Mouse (Mus musculus): Measurements from ENCODE around the gene Cd82. TPM values are rescaled to one million over a fixed set of nuclear protein-coding genes. Genes with fewer than 3 reads are reported as not detected.
A peak's percentile ranks its signal among the peaks of the same experiment; 100 is the strongest.

The Cd82 gene
- polyA plus RNA-seq, 1 experiment from 2014 or later: 23.9 TPM

- H3K4me3 ChIP-seq: no peak overlapping the region
- no peaks in the 10 kb centered on the region for H3K36me3 ChIP-seq
- H3K4me1 ChIP-seq (replicated peaks): peaks cover 28% of the 10 kb centered on the region
- no peaks in the 10 kb centered on the region for H3K9me3 ChIP-seq
- whole genome bisulfite sequencing: 49% methylated on average over 9 of the region's 9 CpGs
- H3K27me3 ChIP-seq: peaks cover 8% of the 10 kb centered on the region; the same call in 1 of the 2 replicates
- no peak overlapping the region for H3K4me2 ChIP-seq
- H3K9ac ChIP-seq: no peak overlapping the region
- no peak for ATAC-seq (ENCODE audit: low read depth)
- H3K27ac ChIP-seq (replicated peaks): no peak overlapping the region
Measured at GRCm38 (mm10) chr2:93485459-93485858, 22.5 kb upstream of the Cd82 start.

GRCm38 (mm10) chr2:93482036-93482644, 19.2 kb upstream of the Cd82 start:
- peaks cover 18% of the 10 kb centered on the region for H3K4me1 ChIP-seq (replicated peaks)
- 47% methylated on average over 6 of the region's 6 CpGs for WGBS
- no peaks in the 10 kb centered on the region for H3K9me3 ChIP-seq
- H3K4me3 ChIP-seq: no peak overlapping the region
- H3K36me3 ChIP-seq: no peaks in the 10 kb centered on the region
- H3K9ac ChIP-seq: no peak overlapping the region
- no peaks in the 10 kb centered on the region for H3K27me3 ChIP-seq
- ATAC-seq (ENCODE audit: low read depth): no peak
- H3K4me2 ChIP-seq: no peak overlapping the region
- no peak overlapping the region for H3K27ac ChIP-seq (replicated peaks)

GRCm38 (mm10) chr2:93478744-93479143, 15.8 kb upstream of the Cd82 start:
- no peak overlapping the region for H3K27ac ChIP-seq (replicated peaks)
- no peak overlapping the region for H3K4me3 ChIP-seq
- no peak overlapping the region for H3K9ac ChIP-seq
- H3K4me2 ChIP-seq: no peak overlapping the region
- WGBS: 79% methylated on average over 5 of the region's 5 CpGs
- H3K4me1 ChIP-seq (replicated peaks): peaks cover 10% of the 10 kb centered on the region; the same call in 1 of the 2 replicates
- H3K9me3 ChIP-seq: no peaks in the 10 kb centered on the region
- no peak for ATAC-seq (ENCODE audit: low read depth)
- peaks cover 20% of the 10 kb centered on the region for H3K27me3 ChIP-seq
- no peaks in the 10 kb centered on the region for H3K36me3 ChIP-seq

GRCm38 (mm10) chr2:93477519-93477918, 14.6 kb upstream of the Cd82 start:
- H3K27me3 ChIP-seq: peaks cover 20% of the 10 kb centered on the region
- H3K9ac ChIP-seq: no peak overlapping the region
- H3K27ac ChIP-seq (replicated peaks): no peak overlapping the region
- H3K9me3 ChIP-seq: no peaks in the 10 kb centered on the region
- no peaks in the 10 kb centered on the region for H3K36me3 ChIP-seq
- H3K4me2 ChIP-seq: no peak overlapping the region
- WGBS: 41% methylated on average over 7 of the region's 7 CpGs
- H3K4me3 ChIP-seq: no peak overlapping the region
- peaks cover 8% of the 10 kb centered on the region; the same call in 1 of the 2 replicates for H3K4me1 ChIP-seq (replicated peaks)
- ATAC-seq (ENCODE audit: low read depth): no peak

- H3K27me3 ChIP-seq: peaks cover 23% of the 10 kb centered on the region
- H3K27ac ChIP-seq (replicated peaks): no peak overlapping the region
- no peak overlapping the region for H3K4me3 ChIP-seq
- 89% methylated on average over 7 of the region's 7 CpGs for WGBS
- no peaks in the 10 kb centered on the region for H3K4me1 ChIP-seq (replicated peaks)
- no peak overlapping the region for H3K4me2 ChIP-seq
- no peak overlapping the region for H3K9ac ChIP-seq
- no peak for ATAC-seq (ENCODE audit: low read depth)
- no peaks in the 10 kb centered on the region for H3K9me3 ChIP-seq
- no peaks in the 10 kb centered on the region for H3K36me3 ChIP-seq
Measured at GRCm38 (mm10) chr2:93476487-93476886, 13.5 kb upstream of the Cd82 start.

GRCm38 (mm10) chr2:93475040-93475439, 12.1 kb upstream of the Cd82 start:
- Histone ChIP-seq H3K9ac (no peak overlapping the region), H3K4me3 (no peak overlapping the region), H3K27ac (replicated peaks) (no peak overlapping the region), H3K9me3 (no peaks in the 10 kb centered on the region), H3K36me3 (no peaks in the 10 kb centered on the region), H3K4me2 (no peak overlapping the region), H3K27me3 (peaks cover 23% of the 10 kb centered on the region), H3K4me1 (replicated peaks) (peaks cover 9% of the 10 kb centered on the region)
- 1% methylated on average over 11 of the region's 11 CpGs for WGBS
- peak; percentile 47 for ATAC-seq (ENCODE audit: low read depth)

- 86% methylated on average over 9 of the region's 9 CpGs for WGBS
- no peak overlapping the region for H3K4me2 ChIP-seq
- H3K9ac ChIP-seq: no peak overlapping the region
Measured at GRCm38 (mm10) chr2:93473915-93474314, 11.0 kb upstream of the Cd82 start.

GRCm38 (mm10) chr2:93470849-93471576, 8.1 kb upstream of the Cd82 start:
- Histone ChIP-seq H3K9me3 (no peaks in the 10 kb centered on the region), H3K36me3 (no peaks in the 10 kb centered on the region), H3K4me3 (no peak overlapping the region), H3K4me1 (replicated peaks) (peaks cover 20% of the 10 kb centered on the region), H3K27ac (replicated peaks) (no peak overlapping the region), H3K9ac (no peak overlapping the region), H3K4me2 (no peak overlapping the region), H3K27me3 (peaks cover 24% of the 10 kb centered on the region)
- ATAC-seq (ENCODE audit: low read depth): 0 out of 2 replicates have a peak, but pooled peaks have one; percentile 44
- WGBS: 19% methylated on average over 3 of the region's 3 CpGs

More at GRCm38 (mm10) chr2:93473915-93474314, 11.0 kb upstream of the Cd82 start:
- Histone ChIP-seq H3K9me3 (no peaks in the 10 kb centered on the region), H3K4me3 (no peak overlapping the region), H3K27me3 (peaks cover 29% of the 10 kb centered on the region), H3K36me3 (no peaks in the 10 kb centered on the region), H3K4me1 (replicated peaks) (peaks cover 18% of the 10 kb centered on the region), H3K27ac (replicated peaks) (no peak overlapping the region)
- no peak for ATAC-seq (ENCODE audit: low read depth)

GRCm38 (mm10) chr2:93470127-93470526, 7.2 kb upstream of the Cd82 start:
- Histone ChIP-seq H3K4me3 (0 out of 2 replicates have a peak overlapping the region, but pooled peaks have one; percentile 9), H3K9me3 (no peaks in the 10 kb centered on the region), H3K27ac (replicated peaks) (no peak overlapping the region; the same call in 1 of the 2 replicates), H3K4me2 (peak overlapping the region; percentile 47), H3K4me1 (replicated peaks) (peaks cover 20% of the 10 kb centered on the region), H3K27me3 (peaks cover 16% of the 10 kb centered on the region), H3K9ac (peak overlapping the region; percentile 52; the same call in 1 of the 2 replicates), H3K36me3 (no peaks in the 10 kb centered on the region)
- WGBS: 3% methylated on average over 9 of the region's 9 CpGs
- ATAC-seq (ENCODE audit: low read depth): no peak

- Histone ChIP-seq H3K27me3 (peaks cover 16% of the 10 kb centered on the region), H3K4me3 (no peak overlapping the region), H3K4me1 (replicated peaks) (peaks cover 20% of the 10 kb centered on the region), H3K27ac (replicated peaks) (no peak overlapping the region), H3K36me3 (no peaks in the 10 kb centered on the region), H3K4me2 (no peak overlapping the region), H3K9ac (no peak overlapping the region), H3K9me3 (no peaks in the 10 kb centered on the region)
- no peak for ATAC-seq (ENCODE audit: low read depth)
- WGBS: 6% methylated on average over 7 of the region's 7 CpGs
Measured at GRCm38 (mm10) chr2:93469118-93469517, 6.2 kb upstream of the Cd82 start.

GRCm38 (mm10) chr2:93466314-93466713, 3.4 kb upstream of the Cd82 start:
- H3K9me3 ChIP-seq: no peaks in the 10 kb centered on the region
- H3K4me3 ChIP-seq: no peak overlapping the region
- H3K4me2 ChIP-seq: no peak overlapping the region
- 91% methylated on average over 3 of the region's 3 CpGs for WGBS
- H3K36me3 ChIP-seq: no peaks in the 10 kb centered on the region
- no peak overlapping the region for H3K9ac ChIP-seq
- H3K27ac ChIP-seq (replicated peaks): no peak overlapping the region
- H3K27me3 ChIP-seq: peaks cover 33% of the 10 kb centered on the region
- no peak for ATAC-seq (ENCODE audit: low read depth)
- peaks cover 34% of the 10 kb centered on the region for H3K4me1 ChIP-seq (replicated peaks)

GRCm38 (mm10) chr2:93461869-93462714, 848 bp downstream of the Cd82 start:
- H3K4me3 ChIP-seq: peak overlapping the region; percentile 39
- 2% methylated on average over 41 of the region's 41 CpGs for WGBS
- peaks cover 16% of the 10 kb centered on the region for H3K4me1 ChIP-seq (replicated peaks)
- ATAC-seq (ENCODE audit: low read depth): peak; percentile 93
- H3K4me2 ChIP-seq: peak overlapping the region; percentile 62
- H3K27ac ChIP-seq (replicated peaks): peak overlapping the region; percentile 57
- no peaks in the 10 kb centered on the region for H3K9me3 ChIP-seq
- H3K9ac ChIP-seq: peak overlapping the region; percentile 60
- H3K36me3 ChIP-seq: no peaks in the 10 kb centered on the region
- peaks cover 34% of the 10 kb centered on the region for H3K27me3 ChIP-seq

Measured in neural tube, embryonic 13.5 days (tissue).